Mouse (Mus musculus): Measurements from ENCODE around the gene Pold1. TPM values are rescaled to one million over a fixed set of nuclear protein-coding genes. Genes with fewer than 3 reads are reported as not detected.

Gene Pold1
- total RNA-seq, 2 experiments from 2014 or later = 6.9 to 7.2 TPM

DNA sequence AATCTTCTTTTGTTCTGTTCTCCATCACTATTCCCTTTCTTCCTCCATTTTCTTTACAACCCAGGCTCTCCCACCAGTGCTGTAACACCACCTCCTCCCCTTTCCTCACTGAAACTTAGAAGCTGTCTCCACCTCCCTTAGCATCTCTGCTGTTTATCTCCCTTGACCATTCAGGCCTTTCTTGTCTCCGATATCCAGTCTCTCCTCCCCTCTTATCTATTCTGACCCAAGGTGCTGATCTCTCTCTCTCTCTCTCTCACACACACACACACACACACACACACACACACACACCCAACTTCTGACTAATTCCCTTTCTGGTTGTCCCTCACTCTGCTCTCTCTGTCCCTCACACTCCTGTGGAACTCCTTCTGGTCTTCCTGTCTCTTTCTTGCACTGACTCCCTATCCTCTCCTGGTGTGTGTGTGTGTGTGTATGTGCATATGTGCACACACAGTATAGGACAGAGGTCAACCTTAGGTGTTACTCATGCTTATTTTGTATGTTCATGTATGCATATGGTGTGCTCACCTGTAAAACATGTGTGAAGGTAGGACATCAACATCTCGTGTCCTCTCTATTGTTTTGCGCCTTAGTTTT, 65.7 kb downstream of the Pold1 start:
- DNase-seq (ENCODE audit: extremely low spot score in 1 of 2, low spot score in 2 of 2) = no peak
- intact Hi-C loops (cut with DNase I) = loop anchor here (5.0 kb wide), 1 partner anchor 221 kb away; the partner anchor contains the start of gene Gm15517

Small RNA genes lying within 50 kb of the gene (microRNA-seq; reads per million reads assigned to microRNA genes)
- 0.86 reads per million for gene Mir7053

Other genes with a start within 250 kb of the Pold1 start
- 1 to 10 TPM; 2.5 to 2.8 TPM for gene Clec11a, start 241.9 kb downstream of the Pold1 start, total RNA-seq (2021)
- 100 to 1,000 TPM; 423 to 432 TPM for gene Shank1, start 238.6 kb downstream of the Pold1 start, total RNA-seq (2021)
- gene Syt3, start 164.7 kb downstream of the Pold1 start, total RNA-seq (2021) = 10 to 100 TPM; 77.1 to 78.3 TPM
- gene 1700008O03Rik, start 163.0 kb downstream of the Pold1 start, total RNA-seq (2021) = 1 to 10 TPM; 2.1 to 2.9 TPM
- gene Lrrc4b, start 119.8 kb downstream of the Pold1 start, total RNA-seq (2021) = 100 to 1,000 TPM; 311 to 323 TPM
- 10 to 100 TPM; 14.7 to 18.0 TPM for gene Aspdh, start 83.5 kb downstream of the Pold1 start, total RNA-seq (2021)
- 10 to 100 TPM; 36.3 to 37.4 TPM for gene Josd2, start 80.9 kb downstream of the Pold1 start, total RNA-seq (2021)
- gene Emc10, start 52.3 kb downstream of the Pold1 start, total RNA-seq (2021) = 100 to 1,000 TPM; 143 to 144 TPM
- 10 to 100 TPM; 24.4 to 26.8 TPM for gene Fam71e1, start 52.3 kb downstream of the Pold1 start, total RNA-seq (2021)
- gene Mybpc2, start 24.2 kb downstream of the Pold1 start, total RNA-seq (2021) = under 1 TPM; 0.09 to 0.53 TPM
- gene Spib, start 16.8 kb downstream of the Pold1 start, total RNA-seq (2021) = under 1 TPM in 1 of 2 experiments, not detected in 1; 0.13 TPM
- gene Nr1h2, start 5.1 kb upstream of the Pold1 start, total RNA-seq (2021) = 10 to 100 TPM; 49.6 to 53.6 TPM
- gene Napsa, start 23.5 kb upstream of the Pold1 start, total RNA-seq (2021) = under 1 TPM in 1 of 2 experiments, not detected in 1; 0.32 TPM
- 10 to 100 TPM; 48.5 to 55.4 TPM for gene Kcnc3, start 41.8 kb upstream of the Pold1 start, total RNA-seq (2021)
- 1 to 10 TPM; 9.1 to 9.7 TPM for gene Myh14, start 122.0 kb upstream of the Pold1 start, total RNA-seq (2021)
- not detected for gene Izumo2, start 159.9 kb upstream of the Pold1 start, total RNA-seq (2021)
- 10 to 100 TPM; 24.5 to 30.8 TPM for gene Vrk3, start 199.6 kb upstream of the Pold1 start, total RNA-seq (2021)
- gene Zfp473, start 202.2 kb upstream of the Pold1 start, total RNA-seq (2021) = under 1 TPM; 0.79 to 0.81 TPM